Comparison of ENCODE assay signal across 14 mouse cellular contexts in the genomic region with DNA sequence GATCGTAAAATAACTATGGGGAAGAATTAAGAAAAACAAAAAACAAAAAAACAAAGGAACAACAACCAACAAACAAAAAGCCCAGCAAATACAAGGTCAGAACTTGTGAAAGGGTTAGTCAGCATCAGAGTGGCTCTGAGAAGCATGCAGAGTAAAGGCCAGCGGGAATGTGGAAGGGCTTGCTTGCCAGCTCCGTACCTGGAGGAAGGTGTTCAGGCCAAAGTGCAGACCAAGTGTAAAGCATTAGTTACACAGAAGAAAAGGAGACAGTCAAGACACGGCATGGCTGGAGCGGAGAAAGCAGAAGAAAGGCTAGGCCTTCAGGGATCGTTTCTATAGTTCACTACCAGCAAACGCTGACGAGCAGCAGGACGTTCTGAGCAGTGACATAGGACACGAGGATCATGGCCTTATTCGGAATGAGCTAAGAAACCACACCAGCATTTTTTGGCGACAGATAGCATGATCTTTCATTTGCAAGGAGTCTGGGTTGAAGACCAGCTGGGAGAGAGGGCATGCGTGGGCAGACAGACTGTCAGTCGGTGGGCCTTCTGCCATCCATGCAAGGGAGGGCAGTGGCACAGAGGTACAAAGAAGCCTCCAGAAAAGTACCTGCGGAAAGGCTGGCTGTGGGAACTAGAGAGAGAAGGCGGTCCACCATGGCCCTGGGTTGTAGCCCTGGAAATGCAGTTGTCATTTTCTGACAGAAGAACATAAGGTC. TPM values are rescaled to one million over a fixed set of nuclear protein-coding genes. Genes with fewer than 3 reads are reported as not detected.
DNase-seq lines count a peak whose midpoint lies in the region; ATAC-seq lines count a peak whose summit lies in the region.
"Had no signal": no experiment of that assay in that cellular context is flagged by ENCODE, and none has a peak within 500 bp of the region (broad histone marks: within the 10 kb centered on the region; RNA-seq: fewer than 3 reads in every experiment).

No protein-coding gene starts in this region.

- no peak overlapping the region for H3K9ac ChIP-seq in heart, embryonic 13.5 days
- H3K9ac ChIP-seq: hindbrain, embryonic 14.5 days; limb, embryonic 12.5 days had no signal

- H3K4me2 ChIP-seq in heart, embryonic 13.5 days: no peak overlapping the region
- H3K4me2 ChIP-seq: hindbrain, embryonic 14.5 days; limb, embryonic 12.5 days had no signal

- no peak overlapping the region for H3K4me3 ChIP-seq in heart, embryonic 13.5 days
- H3K4me3 ChIP-seq in heart, embryonic 10.5 days: no peak overlapping the region
- H3K4me3 ChIP-seq: limb, embryonic 12.5 days; megakaryocyte, embryonic 14.5 days had no signal

- ATAC-seq in heart, embryonic 13.5 days (ENCODE audit: extremely low read depth, insufficient number of reproducible peaks, low FRiP score, low TSS enrichment): no peak

- H3K4me1 ChIP-seq in heart, embryonic 13.5 days: peaks cover 25% of the 10 kb centered on the region
- H3K4me1 ChIP-seq in heart, embryonic 10.5 days: peaks cover 25% of the 10 kb centered on the region
- H3K4me1 ChIP-seq: limb, embryonic 12.5 days had no signal

- WGBS in heart, embryonic 13.5 days: 86% methylated on average over 16 of the region's 16 CpGs
- 87% methylated on average over 16 of the region's 16 CpGs for WGBS in heart, embryonic 10.5 days

- no peak for DNase-seq in heart, embryonic 10.5 days (ENCODE audit: low spot score)
- DNase-seq in urinary bladder, adult 18-20 months (ENCODE audit: low spot score in 2 of 2): peak; percentile 31 to 70
- DNase-seq in urinary bladder, postnatal 10 days (ENCODE audit: low spot score): no peak
- peak; percentile 70 for DNase-seq in fat pad, adult 2 months (ENCODE audit: extremely low read depth, low read depth, low spot score)
- DNase-seq in spleen, postnatal 10 days (ENCODE audit: low spot score in 2 of 2): no peak
- no peak for DNase-seq in gastrocnemius, adult 8-10 months (ENCODE audit: low spot score in 2 of 2)
- no peak for DNase-seq in left cerebral cortex, adult 11 months (ENCODE audit: low spot score)
- DNase-seq: gastrocnemius, postnatal 36 days; lung, adult 18-20 months; right cerebral cortex, postnatal 14 days had no signal

- H3K27me3 ChIP-seq in heart, embryonic 13.5 days (replicated peaks): no peaks in the 10 kb centered on the region
- no peaks in the 10 kb centered on the region for H3K27me3 ChIP-seq in heart, embryonic 10.5 days (ENCODE audit: insufficient read depth, poor library complexity, severe bottlenecking)
- H3K27me3 ChIP-seq: limb, embryonic 12.5 days; megakaryocyte, embryonic 14.5 days had no signal

- H3K36me3 ChIP-seq in heart, embryonic 13.5 days: peaks cover 11% of the 10 kb centered on the region
- H3K36me3 ChIP-seq in heart, embryonic 10.5 days: peaks cover 5% of the 10 kb centered on the region; the same call in 1 of the 2 replicates

- H3K27ac ChIP-seq in heart, embryonic 13.5 days (replicated peaks): 0 out of 2 replicates have a peak overlapping the region, but pooled peaks have one; percentile 12
- no peak overlapping the region for H3K27ac ChIP-seq in heart, embryonic 10.5 days
- H3K27ac ChIP-seq: hindbrain, embryonic 14.5 days; limb, embryonic 12.5 days had no signal

- H3K9me3 ChIP-seq in heart, embryonic 13.5 days: no peaks in the 10 kb centered on the region
- no peaks in the 10 kb centered on the region for H3K9me3 ChIP-seq in heart, embryonic 10.5 days
- H3K9me3 ChIP-seq: limb, embryonic 12.5 days; megakaryocyte, embryonic 14.5 days had no signal

RNA-seq across cellular contexts. Expression of gene Uvrag, which starts 26.8 kb away (rescaled TPM):
- polyA plus RNA-seq in heart, embryonic 13.5 days (2015; fragmentation: Nextera tagmentation; extraction: Ambion mirVana): 14.8 and 15.5 TPM in 2 replicates
- polyA plus RNA-seq in heart, embryonic 10.5 days (2016; fragmentation: Nextera tagmentation; extraction: Ambion mirVana): 15.2 and 17.0 TPM in 2 replicates
- total RNA-seq in gastrocnemius, adult 8-10 months (2022): 10 to 100 TPM in 3 of 4 experiments, 1 to 10 TPM in 1; 6.0 to 13.1 (median 11.5) TPM

Comparison
In these comparisons a context has a peak if more than half of its experiments do, and no peak if none do; other contexts are left out.
1. DNase-seq: peak in urinary bladder, adult 18-20 months (2 of 2) and fat pad, adult 2 months (single experiment); none in heart, embryonic 10.5 days (single experiment), urinary bladder, postnatal 10 days (single experiment), spleen, postnatal 10 days (0 of 2), gastrocnemius, adult 8-10 months (0 of 2) and left cerebral cortex, adult 11 months (single experiment).